Mouse (Mus musculus): Measurements from ENCODE around the gene Ccdc87. TPM values are rescaled to one million over a fixed set of nuclear protein-coding genes. Genes with fewer than 3 reads are reported as not detected.
"Not testable (repeated sequence)": the region's sequence is repeated elsewhere in the genome, so short reads cannot be mapped to it uniquely, and the experiment has no call there.

Ccdc87 gene
- total RNA-seq (2021), result under 1 TPM in 1 of 2 experiments, not detected in 1; 0.07 TPM
- long read RNA-seq, experiment 1, result 0 reads
- long read RNA-seq, experiment 2, result 0 reads

- peak; percentile 90 to 96 for DNase-seq (ENCODE audit: low spot score in 2 of 2)
These were observed at the start of gene Ccdc87, which contains the start of gene Ccs for GRCm38 (mm10) chr19:4839149-4839548. Gene Ccdc87 (plus strand): TSS chr19:4839366. Gene Ccs (minus strand): TSS chr19:4839332.

- no peak for DNase-seq (ENCODE audit: low spot score in 2 of 2)
These were observed 45.8 kb upstream of the Ccdc87 start for GRCm38 (mm10) chr19:4793281-4793830.

GRCm38 (mm10) chr19:4793831-4794422 is 45.2 kb upstream of the Ccdc87 start, which contains the start of gene Rbm4:
Gene Rbm4 (minus strand): TSS chr19:4793901.
- peak; percentile 84 to 94 for DNase-seq (ENCODE audit: low spot score in 2 of 2)

- DNase-seq (ENCODE audit: low spot score in 2 of 2), result no peak
These were observed 43.2 kb upstream of the Ccdc87 start for GRCm38 (mm10) chr19:4795929-4796328.

GRCm38 (mm10) chr19:4797846-4798245 is 41.3 kb upstream of the Ccdc87 start:
- no peak for DNase-seq (ENCODE audit: low spot score in 2 of 2)

GRCm38 (mm10) chr19:4799083-4799482 is 40.1 kb upstream of the Ccdc87 start:
- no peak for DNase-seq (ENCODE audit: low spot score in 2 of 2)

- DNase-seq (ENCODE audit: low spot score in 2 of 2), result no peak
These were observed 36.5 kb upstream of the Ccdc87 start for GRCm38 (mm10) chr19:4802691-4803091.

GRCm38 (mm10) chr19:4803283-4803682 is 35.9 kb upstream of the Ccdc87 start:
- DNase-seq (ENCODE audit: low spot score in 2 of 2), result no peak

GRCm38 (mm10) chr19:4810309-4810708 is 28.9 kb upstream of the Ccdc87 start:
- no peak for DNase-seq (ENCODE audit: low spot score in 2 of 2)

- no peak for DNase-seq (ENCODE audit: low spot score in 2 of 2)
These were observed 28.5 kb upstream of the Ccdc87 start for GRCm38 (mm10) chr19:4810746-4811062.

- peak; percentile 93 to 98 for DNase-seq (ENCODE audit: low spot score in 2 of 2)
These were observed 27.9 kb upstream of the Ccdc87 start, which contains the start of the genes Gm21992 and Rbm14 for GRCm38 (mm10) chr19:4811063-4811908. Gene Gm21992 (minus strand): TSS chr19:4811612. Gene Rbm14 (minus strand): TSS chr19:4811634.

GRCm38 (mm10) chr19:4811909-4812242 is 27.3 kb upstream of the Ccdc87 start:
- no peak for DNase-seq (ENCODE audit: low spot score in 2 of 2)

GRCm38 (mm10) chr19:4812334-4812949 is 26.7 kb upstream of the Ccdc87 start:
- DNase-seq (ENCODE audit: low spot score in 2 of 2), result not testable (repeated sequence)

GRCm38 (mm10) chr19:4813015-4813414 is 26.2 kb upstream of the Ccdc87 start:
- no peak for DNase-seq (ENCODE audit: low spot score in 2 of 2)

- DNase-seq (ENCODE audit: low spot score in 2 of 2), result no peak
These were observed 21.9 kb upstream of the Ccdc87 start for GRCm38 (mm10) chr19:4817182-4817835.

- DNase-seq (ENCODE audit: low spot score in 2 of 2), result peak; percentile 66 to 82
These were observed 18.4 kb upstream of the Ccdc87 start for GRCm38 (mm10) chr19:4820678-4821303.

- DNase-seq (ENCODE audit: low spot score in 2 of 2), result no peak
These were observed 10.6 kb upstream of the Ccdc87 start for GRCm38 (mm10) chr19:4828444-4829114.

GRCm38 (mm10) chr19:4829156-4829555 is 10.0 kb upstream of the Ccdc87 start:
- peak in 1 of 2 experiments; percentile 46 for DNase-seq (ENCODE audit: low spot score in 2 of 2)

GRCm38 (mm10) chr19:4833977-4834376 is 5.2 kb upstream of the Ccdc87 start:
- no peak for DNase-seq (ENCODE audit: low spot score in 2 of 2)

GRCm38 (mm10) chr19:4836096-4836495 is 3.1 kb upstream of the Ccdc87 start:
- no peak for DNase-seq (ENCODE audit: low spot score in 2 of 2)

Data from gastrocnemius, postnatal 4 days (tissue).